Mouse (Mus musculus): Measurements from ENCODE around the gene Clic3. TPM values are rescaled to one million over a fixed set of nuclear protein-coding genes. Genes with fewer than 3 reads are reported as not detected.

Clic3 gene
- total RNA-seq, 2 experiments from 2014 or later, result not detected

DNA sequence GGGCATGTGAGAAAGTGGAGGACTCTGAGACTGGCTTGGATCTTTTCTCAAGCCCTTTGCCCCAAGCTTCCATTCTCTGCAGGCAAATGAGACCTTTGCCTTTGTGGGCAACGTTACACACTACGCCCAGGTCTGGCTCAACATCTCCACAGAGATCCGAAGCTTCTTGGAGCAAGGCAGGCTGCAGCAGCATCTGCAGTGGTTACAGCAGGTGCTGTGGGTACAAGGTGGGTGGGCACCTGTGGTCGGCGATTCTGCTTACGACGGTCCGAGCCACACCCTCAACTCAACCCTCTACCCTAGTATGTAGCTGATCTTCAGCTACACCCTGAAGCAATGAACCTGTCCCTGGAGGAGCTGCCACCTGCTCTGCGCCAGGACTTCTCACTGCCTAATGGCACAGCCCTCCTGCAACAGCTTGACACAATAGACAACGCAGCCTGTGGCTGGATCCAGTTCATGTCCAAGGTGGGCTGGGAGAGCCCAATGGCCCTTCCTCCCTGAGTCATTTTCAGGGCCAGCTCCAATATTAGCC is 20.3 kb upstream of the Clic3 start:
- no peak for ATAC-seq (replicated peaks; ENCODE audit: low FRiP score, low TSS enrichment, poor library complexity, severe bottlenecking)

DNA sequence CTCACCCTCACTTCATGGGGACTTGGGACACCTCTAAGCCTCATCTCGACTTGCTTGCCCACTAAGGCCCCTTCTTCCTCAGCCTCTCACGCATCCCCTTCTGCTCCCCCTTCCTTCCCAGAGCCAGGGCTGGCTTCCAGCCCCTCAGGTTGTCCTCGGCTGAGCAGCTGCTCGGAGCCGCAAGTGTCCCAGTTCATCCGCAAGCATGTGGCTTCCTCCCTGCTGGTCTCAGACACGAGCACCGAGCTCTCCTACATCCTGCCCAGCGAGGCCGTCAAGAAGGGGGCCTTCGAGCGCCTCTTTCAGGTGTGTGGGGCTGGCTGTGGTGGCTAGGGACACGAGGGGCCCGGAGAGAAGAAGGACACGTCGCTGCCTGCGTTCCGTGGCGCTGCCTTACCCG is 15.6 kb upstream of the Clic3 start:
- ATAC-seq (replicated peaks; ENCODE audit: low FRiP score, low TSS enrichment, poor library complexity, severe bottlenecking), result no peak

- ATAC-seq (replicated peaks; ENCODE audit: low FRiP score, low TSS enrichment, poor library complexity, severe bottlenecking), result no peak
These were observed 14.0 kb upstream of the Clic3 start for GRCm38 (mm10) chr2:25442682-25443081.

GRCm38 (mm10) chr2:25450853-25451647 is 5.6 kb upstream of the Clic3 start:
- peak; percentile 69 for ATAC-seq (replicated peaks; ENCODE audit: low FRiP score, low TSS enrichment, poor library complexity, severe bottlenecking)

GRCm38 (mm10) chr2:25452951-25453350 is 3.7 kb upstream of the Clic3 start:
- no peak for ATAC-seq (replicated peaks; ENCODE audit: low FRiP score, low TSS enrichment, poor library complexity, severe bottlenecking)

GRCm38 (mm10) chr2:25457022-25457896 is 621 bp downstream of the Clic3 start:
- no peak for ATAC-seq (replicated peaks; ENCODE audit: low FRiP score, low TSS enrichment, poor library complexity, severe bottlenecking)

DNA sequence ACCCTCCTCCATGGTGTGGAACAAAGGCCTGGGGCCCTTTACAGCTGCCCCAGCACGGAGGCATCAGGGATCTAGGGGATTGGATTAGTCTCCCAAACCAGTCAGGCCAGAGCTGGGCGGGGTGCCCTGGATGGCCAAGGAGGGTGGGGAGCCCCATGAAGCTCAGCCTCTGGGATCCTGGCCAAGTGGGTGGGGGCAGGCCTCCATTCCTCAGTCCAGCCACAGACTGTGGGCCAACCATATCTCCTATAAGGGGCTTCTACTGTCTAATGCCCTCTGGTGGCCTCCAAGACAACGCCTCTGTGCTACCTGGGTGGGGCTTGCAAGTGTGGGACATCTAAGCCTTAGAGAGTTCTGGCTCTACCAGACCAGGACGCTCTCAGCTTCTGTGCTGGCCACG is 2.3 kb downstream of the Clic3 start:
- ATAC-seq (replicated peaks; ENCODE audit: low FRiP score, low TSS enrichment, poor library complexity, severe bottlenecking), result 0 out of 2 replicates have a peak, but pooled peaks have one; percentile 23

DNA sequence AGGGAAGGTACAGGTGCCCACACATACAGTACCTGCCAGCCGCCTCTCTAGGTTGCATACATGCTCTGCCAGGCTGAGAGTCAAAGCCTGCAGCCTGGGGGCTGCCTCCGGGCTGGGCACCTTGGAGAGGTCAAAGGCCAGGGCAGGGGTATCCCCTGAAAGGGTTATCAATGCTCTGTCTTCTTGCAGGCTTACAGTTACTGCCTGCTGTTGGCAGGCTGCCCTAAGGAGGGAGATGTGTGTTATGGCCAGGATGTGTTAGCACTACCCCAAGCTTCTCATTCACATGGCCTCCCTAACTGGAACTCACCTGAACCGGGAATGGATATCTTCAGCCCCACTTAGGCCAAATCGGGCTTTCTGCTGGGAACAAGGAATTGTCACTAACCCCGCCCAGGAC is 3.5 kb downstream of the Clic3 start:
- ATAC-seq (replicated peaks; ENCODE audit: low FRiP score, low TSS enrichment, poor library complexity, severe bottlenecking), result no peak

DNA sequence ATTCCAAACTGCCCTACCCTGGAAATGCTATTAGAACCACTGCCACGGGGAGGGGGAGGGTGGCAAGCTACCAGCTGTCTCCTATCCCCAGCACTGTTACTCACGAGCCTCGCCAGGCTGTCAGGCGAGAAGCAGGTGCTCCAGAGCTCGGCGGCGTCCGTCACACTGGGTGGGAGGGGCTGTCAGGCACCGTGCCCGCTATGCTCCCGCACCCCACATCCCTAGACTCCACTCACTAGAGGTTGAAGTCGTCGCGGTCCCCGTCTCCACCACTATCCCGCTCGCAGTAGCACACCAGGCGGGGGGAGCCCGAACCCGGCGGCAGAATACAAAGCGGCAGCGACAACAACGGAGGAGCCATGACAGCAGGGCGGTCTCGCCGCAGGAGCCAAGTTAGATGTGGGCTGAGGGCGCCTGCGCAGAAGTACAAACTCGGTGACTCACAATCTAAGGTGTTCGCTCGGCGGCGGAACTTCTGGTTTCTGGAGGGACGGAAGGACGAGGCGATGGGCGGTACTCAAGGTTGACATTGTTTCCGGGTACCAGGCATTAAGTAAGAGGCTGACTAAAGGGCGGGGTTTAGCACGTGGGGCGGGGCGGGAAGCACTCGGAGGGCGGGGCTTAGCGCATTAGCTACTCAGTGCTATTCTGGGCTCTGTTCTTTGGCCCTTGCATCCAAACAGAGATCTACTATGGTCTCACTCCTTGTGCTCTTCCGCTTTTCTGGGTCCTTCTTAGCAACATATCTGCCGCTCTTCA is 4.1 kb downstream of the Clic3 start, which contains the start of gene Paxx:
Gene Paxx (minus strand): TSS at position 544 of the 759 bp plus-strand sequence.
- peak; percentile 88 for ATAC-seq (replicated peaks; ENCODE audit: low FRiP score, low TSS enrichment, poor library complexity, severe bottlenecking)

DNA sequence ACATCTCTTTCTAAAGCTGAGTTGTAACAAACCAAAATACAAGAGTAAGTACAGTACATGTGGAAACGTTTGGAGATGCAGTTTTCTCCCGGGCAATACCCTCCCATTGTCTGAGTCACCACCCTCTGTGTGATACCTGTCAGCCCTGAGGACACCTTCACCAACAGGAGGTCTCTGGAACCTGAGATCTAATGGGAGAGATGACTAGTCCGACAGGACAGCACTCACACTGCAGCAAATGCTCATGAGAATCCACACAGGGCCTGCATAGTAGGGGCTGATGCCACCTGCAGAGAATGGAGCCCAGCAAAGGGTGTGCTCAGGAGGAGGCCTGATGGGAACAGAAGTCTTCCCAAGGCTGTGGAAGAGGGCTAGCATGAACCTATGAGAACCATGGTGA is 4.8 kb downstream of the Clic3 start:
- ATAC-seq (replicated peaks; ENCODE audit: low FRiP score, low TSS enrichment, poor library complexity, severe bottlenecking), result no peak

DNA sequence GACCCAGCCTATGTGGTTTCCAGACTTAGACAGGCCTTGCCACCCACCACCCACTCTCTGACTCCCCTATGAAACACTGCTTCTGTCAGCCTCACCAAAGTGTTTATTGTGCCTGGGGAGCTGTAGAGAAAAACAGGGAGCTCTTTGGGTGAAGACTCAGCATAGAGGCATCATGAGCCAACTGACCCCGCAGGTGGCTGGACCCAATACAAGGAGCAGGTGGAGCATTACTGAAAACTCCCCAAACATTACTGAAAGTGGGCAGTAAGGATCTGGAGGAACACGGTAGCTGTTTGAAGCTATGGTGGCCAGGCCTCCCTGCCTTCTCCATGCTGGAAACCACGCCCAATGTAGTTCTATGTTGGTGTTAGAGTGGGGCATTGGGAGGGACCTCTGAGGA is 7.0 kb downstream of the Clic3 start:
- no peak for ATAC-seq (replicated peaks; ENCODE audit: low FRiP score, low TSS enrichment, poor library complexity, severe bottlenecking)

- no peak for ATAC-seq (replicated peaks; ENCODE audit: low FRiP score, low TSS enrichment, poor library complexity, severe bottlenecking)
These were observed 8.6 kb downstream of the Clic3 start for GRCm38 (mm10) chr2:25465256-25465655.

DNA sequence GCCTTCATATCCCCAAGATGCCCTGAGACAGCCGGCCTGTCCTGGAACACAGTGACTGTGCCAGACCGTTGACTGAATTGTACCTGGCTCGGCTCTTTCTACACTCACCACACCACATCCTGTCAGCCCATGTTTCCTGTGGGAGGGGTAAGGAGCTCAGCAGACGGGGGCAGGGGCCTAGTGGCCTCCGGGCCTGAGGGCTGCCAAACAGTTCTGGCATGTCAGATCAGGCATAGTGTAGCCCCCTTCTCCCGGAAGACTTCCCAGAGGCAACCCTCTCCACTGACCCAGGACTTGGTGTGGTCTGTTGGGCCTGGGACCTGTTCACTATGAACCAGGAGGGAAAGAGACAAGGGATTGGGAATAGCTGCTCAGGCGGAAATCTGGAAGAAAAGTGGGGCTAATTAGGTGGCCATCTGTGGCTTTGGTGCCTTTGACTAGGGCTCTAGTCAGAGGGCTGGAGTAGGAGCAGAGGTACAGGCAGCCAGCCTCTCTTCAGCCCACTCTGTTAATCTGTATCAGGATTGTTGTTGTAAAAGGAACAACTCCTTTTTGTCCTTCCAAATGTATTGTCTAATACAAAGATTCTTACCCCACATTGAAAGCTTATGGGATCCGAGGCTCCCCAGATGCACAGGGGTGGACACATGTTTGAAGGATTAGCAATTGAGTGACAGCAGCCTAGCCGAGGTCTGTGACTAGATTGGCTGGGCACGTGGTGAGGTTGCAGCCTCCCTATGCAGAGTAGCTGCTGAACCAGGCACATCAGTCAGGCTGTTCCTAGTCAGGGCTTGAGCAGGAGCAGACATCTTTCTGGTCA is 9.4 kb downstream of the Clic3 start:
- ATAC-seq (replicated peaks; ENCODE audit: low FRiP score, low TSS enrichment, poor library complexity, severe bottlenecking), result no peak

- ATAC-seq (replicated peaks; ENCODE audit: low FRiP score, low TSS enrichment, poor library complexity, severe bottlenecking), result no peak
These were observed 11.1 kb downstream of the Clic3 start for GRCm38 (mm10) chr2:25467606-25468303.

DNA sequence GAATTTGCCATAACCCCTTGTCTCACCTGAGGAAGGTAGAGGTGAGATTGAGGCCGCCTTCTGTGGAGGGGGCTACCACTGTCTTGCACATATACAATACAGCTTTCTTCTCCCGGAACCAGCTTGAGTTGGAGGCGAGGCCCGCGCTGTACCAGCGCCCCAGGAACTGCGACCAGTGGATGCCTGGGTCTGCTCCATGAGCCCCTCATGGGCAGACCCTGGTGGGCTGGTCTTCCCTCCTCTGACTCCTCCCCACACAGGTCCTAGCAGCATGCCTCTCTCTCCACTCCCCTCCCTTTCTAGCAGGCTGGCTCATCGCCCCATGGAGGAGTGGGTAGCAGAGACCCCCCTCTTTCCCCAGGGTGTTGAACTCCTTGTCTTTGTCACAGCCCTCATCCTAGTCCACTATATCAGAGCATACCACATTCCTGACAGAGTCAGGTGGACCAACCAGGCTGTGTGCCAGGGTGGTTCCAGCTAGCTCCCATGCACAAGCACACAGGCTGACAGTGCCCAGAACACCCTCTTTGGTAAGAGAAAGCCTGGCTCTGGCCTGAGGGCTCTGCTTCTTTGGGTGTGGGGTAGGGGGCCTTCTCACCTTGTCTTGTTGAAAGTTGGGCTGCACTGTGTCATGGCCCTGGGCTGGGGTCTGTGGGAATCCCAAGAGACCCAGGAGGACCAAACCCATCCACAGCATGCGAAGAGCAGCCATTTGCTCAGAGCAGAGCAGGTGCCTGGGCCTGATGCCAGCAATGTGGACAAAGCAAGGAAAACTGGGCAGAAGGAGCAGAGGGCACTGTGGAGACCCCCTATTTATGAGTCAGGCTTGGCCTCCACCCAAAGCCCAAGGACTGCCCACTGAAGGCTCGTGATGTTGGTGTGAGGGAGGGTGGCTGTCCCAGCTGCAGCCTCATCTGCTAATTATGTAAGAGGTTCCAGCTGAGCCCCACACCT is 12.6 kb downstream of the Clic3 start:
- no peak for ATAC-seq (replicated peaks; ENCODE audit: low FRiP score, low TSS enrichment, poor library complexity, severe bottlenecking)

GRCm38 (mm10) chr2:25469969-25470368 is 13.3 kb downstream of the Clic3 start, which contains the start of gene Ptgds:
Gene Ptgds, minus strand, starts transcription at chr2:25470046.
- no peak for ATAC-seq (replicated peaks; ENCODE audit: low FRiP score, low TSS enrichment, poor library complexity, severe bottlenecking)

- no peak for ATAC-seq (replicated peaks; ENCODE audit: low FRiP score, low TSS enrichment, poor library complexity, severe bottlenecking)
These were observed 15.9 kb downstream of the Clic3 start for GRCm38 (mm10) chr2:25472550-25472949.
